Mouse (Mus musculus): ENCODE results near the gene Ksr1. TPM values are rescaled to one million over a fixed set of nuclear protein-coding genes. Genes with fewer than 3 reads are reported as not detected.

Ksr1 gene
- polyA plus RNA-seq, 1 experiment from 2014 or later, result 10.8 TPM

DNA sequence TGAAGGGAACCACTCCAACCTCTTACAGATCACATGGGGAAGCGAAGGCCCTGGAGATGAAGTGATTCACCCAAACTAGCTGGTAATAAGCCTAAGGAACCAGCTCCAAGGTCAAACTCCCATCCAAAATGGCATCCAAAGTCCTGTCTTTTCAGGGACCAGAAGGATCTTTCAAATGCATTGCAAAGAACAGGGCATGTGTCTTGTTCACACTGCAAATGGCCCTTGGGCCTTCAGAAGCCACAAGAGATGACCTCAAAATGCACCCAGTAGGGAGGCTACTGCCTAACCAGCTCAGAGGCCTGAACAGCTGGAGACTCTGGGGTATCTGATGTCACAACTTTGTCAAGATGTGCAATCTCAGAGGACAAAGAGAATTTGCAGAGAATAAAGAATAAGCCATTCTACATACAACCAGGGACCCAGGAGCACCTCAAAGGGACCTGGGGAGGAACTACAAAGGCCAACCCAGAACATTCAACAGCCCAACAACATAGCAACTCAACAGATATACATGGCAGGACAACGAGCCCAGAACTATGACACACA is 2.1 kb downstream of the Ksr1 start:
- no peak overlapping the region for H3K27ac ChIP-seq (replicated peaks; ENCODE audit: low read depth, low read length)
- no peaks in the 10 kb centered on the region for H3K36me3 ChIP-seq (ENCODE audit: control insufficient read depth, insufficient read depth, low read length)
- peak overlapping the region; percentile 95; the same call in 1 of the 2 replicates for H3K4me3 ChIP-seq (ENCODE audit: low read depth, low read length)
- no peaks in the 10 kb centered on the region for H3K27me3 ChIP-seq (replicated peaks; ENCODE audit: control insufficient read depth, insufficient read depth, low read length)
- no peak overlapping the region for H3K9ac ChIP-seq (ENCODE audit: low read depth, low read length)
- WGBS, result 78% methylated on average over 2 of the region's 2 CpGs
- no peak for DNase-seq (ENCODE audit: low spot score)
- ATAC-seq (ENCODE audit: low read depth), result no peak
- H3K9me3 ChIP-seq (ENCODE audit: control insufficient read depth, low read length), result no peaks in the 10 kb centered on the region
- H3K4me2 ChIP-seq (ENCODE audit: low read depth, low read length), result peak overlapping the region; percentile 87
- peaks cover 30% of the 10 kb centered on the region for H3K4me1 ChIP-seq (ENCODE audit: control insufficient read depth, insufficient read depth, low read length)

- Histone ChIP-seq H3K9ac (ENCODE audit: low read depth, low read length) (no peak overlapping the region), H3K9me3 (ENCODE audit: control insufficient read depth, low read length) (no peaks in the 10 kb centered on the region), H3K27ac (replicated peaks; ENCODE audit: low read depth, low read length) (no peak overlapping the region), H3K36me3 (ENCODE audit: control insufficient read depth, insufficient read depth, low read length) (no peaks in the 10 kb centered on the region), H3K27me3 (replicated peaks; ENCODE audit: control insufficient read depth, insufficient read depth, low read length) (no peaks in the 10 kb centered on the region), H3K4me3 (ENCODE audit: low read depth, low read length) (no peak overlapping the region), H3K4me2 (ENCODE audit: low read depth, low read length) (no peak overlapping the region), H3K4me1 (ENCODE audit: control insufficient read depth, insufficient read depth, low read length) (peaks cover 30% of the 10 kb centered on the region)
- DNase-seq (ENCODE audit: low spot score), result no peak
- 77% methylated on average over 3 of the region's 3 CpGs for WGBS
- ATAC-seq (ENCODE audit: low read depth), result no peak
These were observed 2.9 kb downstream of the Ksr1 start for GRCm38 (mm10) chr11:79143322-79143721.

DNA sequence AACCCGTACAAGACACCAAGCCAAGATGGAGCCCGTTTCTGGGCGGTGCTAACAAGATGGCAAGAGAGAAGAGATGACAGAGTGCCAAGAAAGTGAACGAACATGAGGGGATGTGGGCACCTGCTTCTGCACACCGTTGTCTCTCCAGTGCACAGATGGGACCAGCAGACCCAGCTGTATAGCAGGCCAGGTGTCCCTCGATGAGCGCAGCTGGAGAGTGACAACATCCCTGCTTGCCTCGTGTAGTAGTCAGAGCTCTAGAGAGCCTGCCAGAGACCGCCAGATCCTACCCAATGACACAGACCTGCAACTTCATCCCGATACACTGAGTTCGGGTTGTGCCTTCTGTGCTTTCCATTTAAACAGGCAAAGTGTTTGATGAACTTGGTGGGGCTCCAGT is 3.8 kb downstream of the Ksr1 start:
- no peaks in the 10 kb centered on the region for H3K27me3 ChIP-seq (replicated peaks; ENCODE audit: control insufficient read depth, insufficient read depth, low read length)
- WGBS, result 87% methylated on average over 11 of the region's 11 CpGs
- no peaks in the 10 kb centered on the region for H3K36me3 ChIP-seq (ENCODE audit: control insufficient read depth, insufficient read depth, low read length)
- H3K27ac ChIP-seq (replicated peaks; ENCODE audit: low read depth, low read length), result no peak overlapping the region
- H3K4me1 ChIP-seq (ENCODE audit: control insufficient read depth, insufficient read depth, low read length), result peaks cover 30% of the 10 kb centered on the region
- H3K4me3 ChIP-seq (ENCODE audit: low read depth, low read length), result no peak overlapping the region
- no peak overlapping the region for H3K9ac ChIP-seq (ENCODE audit: low read depth, low read length)
- ATAC-seq (ENCODE audit: low read depth) (no peak), DNase-seq (ENCODE audit: low spot score) (no peak)
- no peak overlapping the region for H3K4me2 ChIP-seq (ENCODE audit: low read depth, low read length)
- no peaks in the 10 kb centered on the region for H3K9me3 ChIP-seq (ENCODE audit: control insufficient read depth, low read length)

DNA sequence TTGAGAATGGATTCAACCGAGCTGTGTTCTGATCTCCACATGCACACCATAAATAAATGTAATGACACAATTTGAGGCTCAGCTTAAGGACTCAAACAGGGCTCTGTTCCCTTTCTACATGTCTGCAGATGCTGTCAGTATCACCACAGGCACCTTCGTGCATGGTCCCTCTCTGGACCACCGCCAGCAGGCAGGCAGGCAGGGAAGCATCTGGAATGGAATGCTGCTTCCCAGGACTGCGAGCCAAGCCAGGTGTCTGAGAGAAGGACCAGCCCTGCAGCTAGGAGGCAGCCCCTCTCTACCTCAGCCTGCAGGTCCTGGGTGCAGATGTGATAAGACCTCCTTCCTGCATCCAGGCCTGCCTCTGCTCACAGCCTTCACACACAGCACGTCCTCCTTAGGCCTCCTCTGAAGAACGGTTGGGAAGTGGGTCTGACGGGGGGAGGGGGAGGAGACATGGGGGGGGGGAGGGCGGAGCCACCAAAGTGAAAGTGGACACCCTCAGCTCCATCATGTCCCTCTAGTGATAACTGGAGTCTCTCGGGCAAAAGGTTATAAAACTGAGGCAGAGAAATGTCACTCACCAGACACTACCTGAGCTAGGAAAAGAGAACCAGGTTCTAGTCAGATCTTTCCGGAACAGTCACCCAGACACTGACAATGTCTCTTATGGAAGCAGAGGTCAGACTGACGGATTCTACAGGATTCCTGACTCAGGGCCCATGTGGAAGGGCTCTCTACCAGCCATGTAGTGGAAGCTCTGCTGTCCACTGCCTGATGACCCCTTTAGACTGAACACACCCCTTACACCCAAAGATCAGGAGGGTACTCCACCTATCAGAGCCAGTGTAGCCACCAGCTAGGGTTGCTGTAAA is 4.7 kb downstream of the Ksr1 start:
- ATAC-seq (ENCODE audit: low read depth) (no peak), DNase-seq (ENCODE audit: low spot score) (no peak)
- H3K9ac ChIP-seq (ENCODE audit: low read depth, low read length), result no peak overlapping the region
- no peak overlapping the region for H3K4me3 ChIP-seq (ENCODE audit: low read depth, low read length)
- H3K4me1 ChIP-seq (ENCODE audit: control insufficient read depth, insufficient read depth, low read length), result peaks cover 27% of the 10 kb centered on the region
- no peaks in the 10 kb centered on the region for H3K9me3 ChIP-seq (ENCODE audit: control insufficient read depth, low read length)
- H3K27ac ChIP-seq (replicated peaks; ENCODE audit: low read depth, low read length), result 0 out of 2 replicates have a peak overlapping the region, but pooled peaks have one; percentile 6
- H3K4me2 ChIP-seq (ENCODE audit: low read depth, low read length), result no peak overlapping the region
- WGBS, result 36% methylated on average over 11 of the region's 11 CpGs
- no peaks in the 10 kb centered on the region for H3K36me3 ChIP-seq (ENCODE audit: control insufficient read depth, insufficient read depth, low read length)
- no peaks in the 10 kb centered on the region for H3K27me3 ChIP-seq (replicated peaks; ENCODE audit: control insufficient read depth, insufficient read depth, low read length)

DNA sequence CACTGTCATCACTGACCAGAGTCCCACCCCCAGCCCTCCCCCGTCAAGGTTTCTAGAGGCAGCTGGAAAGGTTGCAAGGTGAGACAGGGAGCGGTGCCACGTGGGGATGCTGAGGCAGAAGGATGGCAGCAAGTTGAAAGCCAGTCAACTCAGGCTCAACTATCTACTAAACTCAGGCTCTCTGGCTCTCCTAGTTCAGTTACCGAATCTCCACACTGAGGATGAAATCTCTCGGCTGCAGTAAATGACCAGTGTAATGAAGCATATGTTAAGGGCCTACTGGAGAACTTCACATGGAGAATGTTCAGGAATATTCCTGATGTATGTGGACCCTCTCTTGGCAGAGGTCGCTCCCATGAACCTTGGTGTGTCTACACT is 5.7 kb downstream of the Ksr1 start:
- Histone ChIP-seq H3K4me1 (ENCODE audit: control insufficient read depth, insufficient read depth, low read length) (peaks cover 37% of the 10 kb centered on the region), H3K27me3 (replicated peaks; ENCODE audit: control insufficient read depth, insufficient read depth, low read length) (no peaks in the 10 kb centered on the region), H3K9me3 (ENCODE audit: control insufficient read depth, low read length) (no peaks in the 10 kb centered on the region), H3K4me2 (ENCODE audit: low read depth, low read length) (no peak overlapping the region), H3K36me3 (ENCODE audit: control insufficient read depth, insufficient read depth, low read length) (no peaks in the 10 kb centered on the region), H3K27ac (replicated peaks; ENCODE audit: low read depth, low read length) (no peak overlapping the region), H3K9ac (ENCODE audit: low read depth, low read length) (no peak overlapping the region), H3K4me3 (ENCODE audit: low read depth, low read length) (no peak overlapping the region)
- 89% methylated on average over 6 of the region's 6 CpGs for WGBS
- ATAC-seq (ENCODE audit: low read depth) (no peak), DNase-seq (ENCODE audit: low spot score) (no peak)

GRCm38 (mm10) chr11:79139878-79140510 is 6.2 kb downstream of the Ksr1 start:
- Histone ChIP-seq H3K4me3 (ENCODE audit: low read depth, low read length) (no peak overlapping the region), H3K27me3 (replicated peaks; ENCODE audit: control insufficient read depth, insufficient read depth, low read length) (no peaks in the 10 kb centered on the region), H3K9me3 (ENCODE audit: control insufficient read depth, low read length) (no peaks in the 10 kb centered on the region), H3K4me2 (ENCODE audit: low read depth, low read length) (no peak overlapping the region), H3K4me1 (ENCODE audit: control insufficient read depth, insufficient read depth, low read length) (peaks cover 35% of the 10 kb centered on the region), H3K27ac (replicated peaks; ENCODE audit: low read depth, low read length) (no peak overlapping the region), H3K9ac (ENCODE audit: low read depth, low read length) (no peak overlapping the region), H3K36me3 (ENCODE audit: control insufficient read depth, insufficient read depth, low read length) (no peaks in the 10 kb centered on the region)
- 83% methylated on average over 11 of the region's 11 CpGs for WGBS
- DNase-seq (ENCODE audit: low spot score) (no peak), ATAC-seq (ENCODE audit: low read depth) (no peak)

- H3K27ac ChIP-seq (replicated peaks; ENCODE audit: low read depth, low read length), result 0 out of 2 replicates have a peak overlapping the region, but pooled peaks have one; percentile 8
- H3K4me2 ChIP-seq (ENCODE audit: low read depth, low read length), result no peak overlapping the region
- no peaks in the 10 kb centered on the region for H3K36me3 ChIP-seq (ENCODE audit: control insufficient read depth, insufficient read depth, low read length)
- H3K9ac ChIP-seq (ENCODE audit: low read depth, low read length), result no peak overlapping the region
- ATAC-seq (ENCODE audit: low read depth), result no peak
- H3K9me3 ChIP-seq (ENCODE audit: control insufficient read depth, low read length), result no peaks in the 10 kb centered on the region
- 86% methylated on average over 6 of the region's 6 CpGs for WGBS
- peaks cover 26% of the 10 kb centered on the region for H3K4me1 ChIP-seq (ENCODE audit: control insufficient read depth, insufficient read depth, low read length)
- no peak for DNase-seq (ENCODE audit: low spot score)
- H3K27me3 ChIP-seq (replicated peaks; ENCODE audit: control insufficient read depth, insufficient read depth, low read length), result no peaks in the 10 kb centered on the region
- H3K4me3 ChIP-seq (ENCODE audit: low read depth, low read length), result no peak overlapping the region
These were observed 7.6 kb downstream of the Ksr1 start for GRCm38 (mm10) chr11:79138621-79139020.

- H3K9me3 ChIP-seq (ENCODE audit: control insufficient read depth, low read length), result no peaks in the 10 kb centered on the region
- ATAC-seq (ENCODE audit: low read depth) (no peak), DNase-seq (ENCODE audit: low spot score) (no peak)
- 66% methylated on average over 5 of the region's 5 CpGs for WGBS
- H3K4me2 ChIP-seq (ENCODE audit: low read depth, low read length), result no peak overlapping the region
- no peaks in the 10 kb centered on the region for H3K27me3 ChIP-seq (replicated peaks; ENCODE audit: control insufficient read depth, insufficient read depth, low read length)
- H3K4me3 ChIP-seq (ENCODE audit: low read depth, low read length), result no peak overlapping the region
- no peaks in the 10 kb centered on the region for H3K36me3 ChIP-seq (ENCODE audit: control insufficient read depth, insufficient read depth, low read length)
- H3K9ac ChIP-seq (ENCODE audit: low read depth, low read length), result no peak overlapping the region
- H3K4me1 ChIP-seq (ENCODE audit: control insufficient read depth, insufficient read depth, low read length), result peaks cover 26% of the 10 kb centered on the region
- no peak overlapping the region for H3K27ac ChIP-seq (replicated peaks; ENCODE audit: low read depth, low read length)
These were observed 9.0 kb downstream of the Ksr1 start for GRCm38 (mm10) chr11:79137245-79137644.

All from embryonic facial prominence, embryonic 14.5 days (tissue).